In the genomic region with DNA sequence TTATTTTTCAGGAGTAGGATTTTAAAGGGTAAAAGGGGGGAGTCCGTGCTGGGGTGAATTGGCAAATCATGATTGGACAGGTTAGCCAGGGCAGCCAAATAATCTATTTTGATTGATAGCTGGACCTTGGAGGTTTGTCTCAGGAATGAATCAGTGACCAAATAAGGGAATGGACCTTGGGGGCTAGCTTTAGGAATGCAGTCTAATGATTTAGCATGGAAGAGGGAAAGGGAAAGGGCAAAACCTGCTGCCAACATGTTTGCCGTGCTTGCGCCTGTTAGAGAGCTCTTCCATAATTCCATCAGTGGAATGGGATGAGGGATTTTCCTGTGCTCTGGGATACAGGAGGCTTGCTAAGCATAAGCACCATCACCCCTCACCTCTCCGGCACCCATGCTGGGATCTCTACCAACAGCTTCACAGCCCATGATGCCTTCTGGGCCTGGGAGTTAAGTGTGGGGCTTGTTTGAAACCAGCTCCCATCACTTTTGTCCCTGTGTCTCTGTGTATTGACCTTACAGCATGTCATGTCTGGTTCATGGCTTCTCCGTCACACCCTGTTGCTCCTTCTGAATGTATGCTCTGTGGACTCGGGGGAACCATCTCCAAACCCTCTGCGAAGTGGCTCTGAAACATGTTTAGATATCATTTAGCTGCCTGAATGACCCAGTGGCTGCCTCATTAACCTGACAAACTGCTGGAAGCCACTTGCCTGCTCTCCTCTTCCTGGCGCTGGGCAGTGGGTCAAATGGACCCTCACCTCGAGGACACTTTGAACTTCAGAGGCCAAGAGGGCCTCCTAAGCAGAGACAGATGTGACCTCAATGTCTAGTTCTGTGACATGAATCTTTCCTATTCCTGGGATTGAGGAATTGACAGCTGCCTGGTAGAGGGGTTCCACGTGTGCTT, we compare ENCODE assay signal across 35 mouse cellular contexts. TPM values are rescaled to one million over a fixed set of nuclear protein-coding genes. Genes with fewer than 3 reads are reported as not detected.
DNase-seq lines count a peak whose midpoint lies in the region; ATAC-seq lines count a peak whose summit lies in the region.
"Had no signal": no experiment of that assay in that cellular context is flagged by ENCODE, and none has a peak within 500 bp of the region (broad histone marks: within the 10 kb centered on the region; RNA-seq: fewer than 3 reads in every experiment).

No protein-coding gene starts in this region.

- WGBS in kidney, embryonic 14.5 days = 23% methylated on average over 10 of the region's 10 CpGs

- ATAC-seq in kidney, embryonic 14.5 days (ENCODE audit: low FRiP score, low TSS enrichment) = peak; percentile 65; the same call in 1 of the 2 replicates
- ATAC-seq: forebrain, embryonic 16.5 days; hindbrain, postnatal 0 days; liver, postnatal 0 days; lung, postnatal 0 days had no signal

- no peak overlapping the region for H3K4me2 ChIP-seq in kidney, embryonic 14.5 days (replicated peaks; ENCODE audit: low read depth, low read length)
- H3K4me2 ChIP-seq: heart, embryonic 12.5 days; limb, embryonic 12.5 days; liver, embryonic 11.5 days; midbrain, embryonic 12.5 days had no signal

- peaks cover 11% of the 10 kb centered on the region; the same call in 1 of the 2 replicates for H3K4me1 ChIP-seq in kidney, embryonic 14.5 days (ENCODE audit: control insufficient read depth, insufficient read depth, low read length)
- H3K4me1 ChIP-seq: heart, embryonic 12.5 days; limb, embryonic 12.5 days; midbrain, embryonic 12.5 days had no signal

- no peaks in the 10 kb centered on the region for H3K9me3 ChIP-seq in kidney, embryonic 14.5 days (ENCODE audit: control insufficient read depth, low read length)
- H3K9me3 ChIP-seq: forebrain, embryonic 10.5 days; heart, embryonic 12.5 days; hindbrain, embryonic 10.5 days; midbrain, embryonic 12.5 days had no signal

- H3K27me3 ChIP-seq in kidney, embryonic 14.5 days (ENCODE audit: control insufficient read depth, insufficient read depth, low read length) = no peaks in the 10 kb centered on the region
- H3K27me3 ChIP-seq: heart, embryonic 12.5 days; midbrain, embryonic 12.5 days had no signal

- H3K4me3 ChIP-seq in kidney, embryonic 14.5 days (ENCODE audit: low read length) = no peak overlapping the region
- H3K4me3 ChIP-seq: forebrain, embryonic 10.5 days; heart, embryonic 12.5 days; hindbrain, embryonic 10.5 days; limb, embryonic 12.5 days; midbrain, embryonic 12.5 days had no signal

- H3K36me3 ChIP-seq in kidney, embryonic 14.5 days (ENCODE audit: control insufficient read depth, insufficient read depth, low read length) = no peaks in the 10 kb centered on the region
- H3K36me3 ChIP-seq: forebrain, embryonic 10.5 days; heart, embryonic 12.5 days; hindbrain, embryonic 10.5 days; limb, embryonic 12.5 days; midbrain, embryonic 12.5 days had no signal

- no peak overlapping the region for H3K9ac ChIP-seq in kidney, embryonic 14.5 days (ENCODE audit: low read depth, low read length)
- H3K9ac ChIP-seq: heart, embryonic 12.5 days; limb, embryonic 12.5 days; liver, postnatal 0 days; midbrain, embryonic 12.5 days had no signal

- no peak overlapping the region for H3K27ac ChIP-seq in kidney, embryonic 14.5 days (ENCODE audit: low read depth, low read length)
- H3K27ac ChIP-seq: forebrain, embryonic 10.5 days; hindbrain, embryonic 10.5 days; hindbrain, postnatal 0 days; limb, embryonic 12.5 days; macrophage; midbrain, embryonic 12.5 days had no signal

- no peak for DNase-seq in kidney, postnatal 25 days
- DNase-seq in NIH3T3 (ENCODE audit: low read depth) = peak; percentile 91
- DNase-seq in adrenal gland, postnatal 14 days = peak; percentile 60
- peak; percentile 68 for DNase-seq in mesoderm, embryonic 11.5 days (ENCODE audit: low read depth, low spot score)
- DNase-seq in heart, adult 18-20 months = no peak
- no peak for DNase-seq in gastrocnemius, postnatal 25 days
- DNase-seq: cerebellum, adult 18-20 months; cerebellum, postnatal 25 days; gastrocnemius, postnatal 10 days; heart, adult 11 months; heart, postnatal 10 days; kidney, adult 11 months; kidney, postnatal 10 days; liver, postnatal 0 days; right cerebral cortex, postnatal 25 days; spleen, adult 18-20 months had no signal

RNA-seq across cellular contexts. Expression of gene Gm14214, which starts 26.7 kb away (rescaled TPM):
- polyA plus RNA-seq in kidney, embryonic 14.5 days (2014; fragmentation: Nextera tagmentation; extraction: Ambion mirVana) = not detected in 2 replicates
- not detected in 2 replicates for total RNA-seq in adrenal gland, postnatal 14 days (2021)
- not detected for total RNA-seq in heart, adult 18-20 months (2021)
- total RNA-seq in gastrocnemius, postnatal 25 days (2021) = not detected
- total RNA-seq: adrenal gland, adult 18-20 months; gastrocnemius, postnatal 10 days; heart, postnatal 10 days; hindbrain, postnatal 0 days; layer of hippocampus, adult 8-10 months; left cerebral cortex, postnatal 14 days; MEL had no signal
- polyA plus RNA-seq: C2C12; embryonic facial prominence, embryonic 11.5 days; forebrain, embryonic 10.5 days; forebrain, embryonic 16.5 days; heart, embryonic 12.5 days; hindbrain, embryonic 10.5 days; hindbrain, postnatal 0 days; limb, embryonic 12.5 days; liver, embryonic 11.5 days; liver, postnatal 0 days; lung, postnatal 0 days; macrophage; midbrain, embryonic 12.5 days; testis, adult 2 months; urinary bladder, adult 2 months had no signal

RNA-seq across cellular contexts. Expression of gene Raly, which starts 47.7 kb away (rescaled TPM):
- 68.8 and 310 TPM in 2 replicates for polyA plus RNA-seq in kidney, embryonic 14.5 days (2014; fragmentation: Nextera tagmentation; extraction: Ambion mirVana)
- total RNA-seq in adrenal gland, postnatal 14 days (2021) = 189 and 194 TPM in 2 replicates
- total RNA-seq in heart, adult 18-20 months (2021) = 10 to 100 TPM; 92.5 to 93.4 TPM
- 10 to 100 TPM; 64.6 to 69.4 TPM for total RNA-seq in gastrocnemius, postnatal 25 days (2021)

RNA-seq across cellular contexts. Expression of gene a, which starts 48.0 kb away (rescaled TPM):
- polyA plus RNA-seq in kidney, embryonic 14.5 days (2014; fragmentation: Nextera tagmentation; extraction: Ambion mirVana) = not detected in 2 replicates
- total RNA-seq in adrenal gland, postnatal 14 days (2021) = not detected in 2 replicates
- total RNA-seq in heart, adult 18-20 months (2021) = not detected
- total RNA-seq in gastrocnemius, postnatal 25 days (2021) = not detected
- total RNA-seq: adrenal gland, adult 18-20 months; gastrocnemius, postnatal 10 days; heart, postnatal 10 days; hindbrain, postnatal 0 days; layer of hippocampus, adult 8-10 months; left cerebral cortex, postnatal 14 days; MEL had no signal
- polyA plus RNA-seq: C2C12; heart, embryonic 12.5 days; liver, postnatal 0 days; lung, postnatal 0 days; macrophage; urinary bladder, adult 2 months had no signal

Comparison
In these comparisons a context has a peak if more than half of its experiments do, and no peak if none do; other contexts are left out.
1. DNase-seq: peak in NIH3T3 (single experiment), adrenal gland, postnatal 14 days (single experiment) and mesoderm, embryonic 11.5 days (single experiment); none in kidney, postnatal 25 days (0 of 2), heart, adult 18-20 months (0 of 2) and gastrocnemius, postnatal 25 days (single experiment).